Mouse (Mus musculus) neural tube, embryonic 14.5 days (tissue): Measurements from ENCODE around the gene Arpc2. TPM values are rescaled to one million over a fixed set of nuclear protein-coding genes. Genes with fewer than 3 reads are reported as not detected.
A peak's percentile ranks its signal among the peaks of the same experiment; 100 is the strongest.

Experiments
- ATAC-seq: fragments of 200-750 bp; cut with Nextera tagmentation; 2 replicates; pipeline ENCODE4 v1.8.0; 2017; ENCODE audit warnings: low read depth, mild to moderate bottlenecking, moderate TSS enrichment, moderate library complexity
- H3K27ac ChIP-seq: fragments of 300-500 bp; sonication (generic); 2 replicates; pipeline ENCODE4 v1.5.1; 2014; ENCODE audit warnings: low read depth, mild to moderate bottlenecking, control low read depth, low read length, moderate library complexity, mixed read lengths
- H3K27me3 ChIP-seq: fragments of 300-500 bp; sonication (generic); 2 replicates; pipeline ENCODE4 v1.6.1; 2014; ENCODE audit warnings: low read length; ENCODE audit not compliant: control insufficient read depth, insufficient read depth
- H3K36me3 ChIP-seq: fragments of 300-500 bp; sonication (generic); 2 replicates; pipeline ENCODE4 v1.6.1; 2014; ENCODE audit warnings: low read length, mixed read lengths; ENCODE audit not compliant: control insufficient read depth, insufficient read depth
- H3K4me1 ChIP-seq: fragments of 300-500 bp; sonication (generic); 2 replicates; pipeline ENCODE4 v1.6.1; 2014; ENCODE audit warnings: low read length; ENCODE audit not compliant: control insufficient read depth, insufficient read depth
- H3K4me2 ChIP-seq: fragments of 300-500 bp; sonication (generic); 2 replicates; pipeline ENCODE4 v1.6.1; 2014; ENCODE audit warnings: mild to moderate bottlenecking, low read depth, low read length, control low read depth
- H3K4me3 ChIP-seq: fragments of 300-500 bp; sonication (generic); 2 replicates; pipeline ENCODE4 v1.5.1; 2014; ENCODE audit warnings: low read depth, low read length, control low read depth, mixed read lengths
- H3K9ac ChIP-seq: fragments of 300-500 bp; sonication (generic); replicated peaks from 2 replicates; pipeline ENCODE4 v1.6.1; 2014; ENCODE audit warnings: low read depth, mild to moderate bottlenecking, control low read depth, low read length, mixed read lengths
- H3K9me3 ChIP-seq: fragments of 300-500 bp; sonication (generic); 2 replicates; pipeline ENCODE4 v1.6.1; 2016; ENCODE audit warnings: low read length; ENCODE audit not compliant: control insufficient read depth
- WGBS: fragments of 180-500 bp; shearing (Covaris S2); extraction: QIAGEN DNeasy Blood & Tissue Kit; methylation state at CpG from one replicate; pipeline ENCODE4 v1.1.7; 2014; 5-methylcytosine and 5-hydroxymethylcytosine counted together
- polyA plus RNA-seq: library from polyadenylated mRNA; unstranded; fragments of >200 nt; fragmentation: Nextera tagmentation; extraction: Ambion mirVana; gene quantifications from 2 replicates; pipeline ENCODE4 v1.2.1, GENCODE M21; 2014

Arpc2 gene
- polyA plus RNA-seq, 1 experiment from 2014 or later = 294 TPM

DNA sequence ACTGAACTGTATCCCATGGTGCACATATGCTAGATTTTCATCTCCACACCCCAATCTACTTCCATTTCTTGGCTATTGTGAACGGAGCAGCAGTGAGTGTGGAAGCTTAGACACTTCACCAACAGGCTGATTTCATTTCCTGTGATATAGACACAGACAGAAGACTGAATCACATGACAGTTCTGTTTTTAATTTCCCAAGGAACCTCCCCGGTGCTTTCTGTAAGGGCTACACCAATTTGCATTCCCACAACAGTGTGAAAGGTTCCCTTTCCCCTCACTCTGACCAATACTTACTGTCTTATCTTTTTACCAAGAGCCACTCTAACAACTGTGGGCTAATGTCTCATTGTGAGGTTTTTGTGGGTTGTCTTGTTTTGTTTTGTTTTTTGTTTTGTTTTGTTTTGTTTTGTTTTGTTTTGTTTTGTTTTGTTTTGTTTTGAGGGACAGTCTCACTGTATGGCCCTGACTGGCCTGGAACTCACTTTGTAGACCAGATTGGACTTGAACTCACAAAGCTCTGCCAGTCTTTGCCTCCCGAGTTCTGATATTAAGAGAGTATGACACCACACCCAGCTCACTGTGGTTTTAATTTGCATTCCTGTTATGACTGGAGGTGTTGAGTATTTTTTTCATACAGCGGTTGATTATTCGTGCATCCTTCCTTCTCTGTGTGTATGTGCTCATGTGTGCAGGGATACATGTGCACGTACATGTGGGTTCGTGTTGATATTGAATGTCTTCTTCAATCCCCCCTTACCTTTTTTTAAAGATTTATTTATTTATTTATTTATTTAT is 34.6 kb upstream of the Arpc2 start:
- Histone ChIP-seq H3K4me2 (no peak overlapping the region), H3K27ac (no peak overlapping the region), H3K27me3 (no peaks in the 10 kb centered on the region), H3K36me3 (no peaks in the 10 kb centered on the region), H3K4me1 (0 out of 2 replicates have a peak, but pooled peaks cover 2% of the 10 kb centered on the region), H3K4me3 (no peak overlapping the region), H3K9ac (no peak overlapping the region), H3K9me3 (no peaks in the 10 kb centered on the region)
- ATAC-seq = no peak
- WGBS = 88% methylated on average over 7 of the region's 7 CpGs

DNA sequence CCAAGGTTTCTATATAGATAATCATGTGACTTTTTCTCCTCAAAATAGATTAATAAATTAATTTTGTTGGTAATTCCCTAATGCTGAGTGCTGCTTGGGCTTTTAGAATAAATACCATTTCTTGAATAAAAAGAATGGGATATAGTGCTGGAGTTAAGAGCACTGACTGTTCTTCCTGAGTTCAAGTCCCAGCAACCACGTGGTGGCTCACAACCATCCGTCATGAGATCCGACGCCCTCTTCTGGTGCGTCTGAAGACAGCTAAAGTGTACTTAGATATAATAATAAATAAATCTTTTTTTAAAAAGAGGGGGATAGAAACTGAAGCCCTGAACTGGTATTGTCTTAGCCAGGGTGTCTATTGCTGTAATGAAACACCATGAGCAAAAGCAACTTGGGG is 32.4 kb upstream of the Arpc2 start:
- ATAC-seq = no peak

DNA sequence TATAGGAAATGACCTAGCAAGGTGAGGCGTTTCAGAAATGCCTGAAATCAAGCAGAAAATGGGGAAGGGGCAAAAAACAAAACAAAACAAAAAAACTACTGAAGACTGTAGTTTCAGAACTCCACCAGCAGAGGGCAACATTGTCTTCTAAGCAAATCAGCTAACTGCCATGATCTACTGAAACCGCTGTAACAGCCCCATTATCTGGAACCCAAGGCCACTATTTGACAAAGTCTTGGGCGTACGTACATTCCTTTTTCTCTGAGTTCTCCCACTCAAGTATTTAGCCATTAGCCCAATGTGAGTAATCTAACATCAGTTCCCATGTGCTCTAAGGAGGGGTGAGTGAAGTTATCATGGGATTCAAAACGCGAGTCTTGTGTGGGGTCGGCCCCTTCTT is 30.0 kb upstream of the Arpc2 start:
- Histone ChIP-seq H3K4me3 (no peak overlapping the region), H3K9ac (no peak overlapping the region), H3K4me1 (0 out of 2 replicates have a peak, but pooled peaks cover 2% of the 10 kb centered on the region), H3K9me3 (no peaks in the 10 kb centered on the region), H3K27ac (no peak overlapping the region), H3K36me3 (no peaks in the 10 kb centered on the region), H3K4me2 (no peak overlapping the region), H3K27me3 (no peaks in the 10 kb centered on the region)
- WGBS = 67% methylated on average over 7 of the region's 7 CpGs
- ATAC-seq = no peak

More for the DNA sequence above, 32.4 kb upstream of the Arpc2 start:
- Histone ChIP-seq H3K4me3 (no peak overlapping the region), H3K27ac (no peak overlapping the region), H3K4me1 (0 out of 2 replicates have a peak, but pooled peaks cover 2% of the 10 kb centered on the region), H3K36me3 (no peaks in the 10 kb centered on the region), H3K9ac (no peak overlapping the region), H3K9me3 (no peaks in the 10 kb centered on the region), H3K27me3 (no peaks in the 10 kb centered on the region), H3K4me2 (no peak overlapping the region)
- 72% methylated on average over 5 of the region's 5 CpGs for WGBS

DNA sequence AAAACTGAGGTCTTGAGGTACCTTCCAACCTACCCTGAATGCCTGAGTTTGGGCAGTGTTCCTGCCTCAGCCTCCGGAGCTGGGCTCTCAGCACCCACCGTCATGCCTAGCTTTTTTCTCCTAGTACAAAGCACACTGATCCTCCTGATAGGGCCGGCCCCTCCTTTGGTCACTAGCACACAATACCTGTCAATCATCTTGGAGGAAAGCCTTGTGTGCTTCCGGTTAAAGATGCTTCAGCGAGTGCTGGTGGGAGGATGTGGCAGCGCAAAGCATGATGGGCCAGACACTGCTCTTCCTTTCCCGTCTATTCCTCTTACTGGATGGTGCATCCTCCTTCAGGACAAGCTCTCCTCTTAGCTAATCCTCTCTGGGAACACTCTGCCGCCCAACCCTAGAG is 29.2 kb upstream of the Arpc2 start:
- H3K27me3 ChIP-seq = no peaks in the 10 kb centered on the region
- no peak overlapping the region for H3K4me3 ChIP-seq
- WGBS = 80% methylated on average over 8 of the region's 8 CpGs
- no peak overlapping the region for H3K27ac ChIP-seq
- H3K9me3 ChIP-seq = no peaks in the 10 kb centered on the region
- no peak overlapping the region for H3K4me2 ChIP-seq
- 0 out of 2 replicates have a peak, but pooled peaks cover 2% of the 10 kb centered on the region for H3K4me1 ChIP-seq
- H3K36me3 ChIP-seq = no peaks in the 10 kb centered on the region
- ATAC-seq = no peak
- no peak overlapping the region for H3K9ac ChIP-seq

DNA sequence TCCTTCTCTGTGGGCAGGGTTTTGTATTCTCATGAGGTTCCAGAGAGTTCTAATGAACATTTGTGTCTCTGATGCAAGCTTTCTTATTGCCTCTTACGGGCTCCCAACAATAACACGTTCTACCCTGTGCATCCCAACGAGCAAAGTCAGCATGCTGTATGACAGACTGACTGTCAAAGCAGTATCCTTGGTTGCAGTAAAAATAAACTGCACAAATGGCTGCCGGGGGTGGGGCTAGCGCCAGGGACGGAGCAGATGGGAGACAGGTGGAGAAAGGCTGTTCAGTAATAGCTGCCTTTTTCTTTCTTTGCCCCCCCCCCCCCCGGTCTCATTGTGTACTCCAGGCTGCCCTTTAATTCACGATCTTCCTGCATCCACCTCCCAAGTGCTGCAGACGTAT is 28.0 kb upstream of the Arpc2 start:
- Histone ChIP-seq H3K27ac (no peak overlapping the region), H3K4me2 (no peak overlapping the region), H3K9ac (no peak overlapping the region), H3K4me1 (0 out of 2 replicates have a peak, but pooled peaks cover 2% of the 10 kb centered on the region), H3K9me3 (no peaks in the 10 kb centered on the region), H3K27me3 (no peaks in the 10 kb centered on the region), H3K36me3 (no peaks in the 10 kb centered on the region), H3K4me3 (no peak overlapping the region)
- WGBS = 35% methylated on average over 8 of the region's 9 CpGs
- ATAC-seq = 0 out of 2 replicates have a peak, but pooled peaks have one; percentile 21

DNA sequence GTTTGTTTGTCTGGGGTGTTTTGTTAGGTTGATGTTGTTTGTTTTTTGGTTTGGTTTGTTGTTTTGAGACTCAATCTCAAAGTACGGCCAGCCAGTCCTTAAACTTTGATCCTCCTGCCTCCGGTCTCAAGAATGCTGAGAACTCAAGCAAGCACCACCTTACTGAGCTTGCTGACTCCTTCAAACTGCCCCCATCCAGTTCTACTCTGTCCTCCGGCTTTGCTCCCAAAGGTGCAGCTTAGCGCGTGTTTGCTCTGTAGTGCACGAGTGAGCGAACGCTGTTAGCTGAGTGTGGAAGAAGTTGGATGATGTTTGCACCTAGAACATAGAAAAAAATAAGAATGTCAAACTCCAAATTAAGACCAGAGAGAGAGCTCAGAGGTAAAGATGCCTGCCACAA is 26.9 kb upstream of the Arpc2 start:
- no peak for ATAC-seq
- Histone ChIP-seq H3K4me2 (no peak overlapping the region), H3K9ac (no peak overlapping the region), H3K27ac (no peak overlapping the region), H3K4me3 (no peak overlapping the region), H3K9me3 (no peaks in the 10 kb centered on the region), H3K36me3 (no peaks in the 10 kb centered on the region), H3K27me3 (no peaks in the 10 kb centered on the region), H3K4me1 (0 out of 2 replicates have a peak, but pooled peaks cover 2% of the 10 kb centered on the region)
- WGBS = 95% methylated on average over 8 of the region's 8 CpGs

DNA sequence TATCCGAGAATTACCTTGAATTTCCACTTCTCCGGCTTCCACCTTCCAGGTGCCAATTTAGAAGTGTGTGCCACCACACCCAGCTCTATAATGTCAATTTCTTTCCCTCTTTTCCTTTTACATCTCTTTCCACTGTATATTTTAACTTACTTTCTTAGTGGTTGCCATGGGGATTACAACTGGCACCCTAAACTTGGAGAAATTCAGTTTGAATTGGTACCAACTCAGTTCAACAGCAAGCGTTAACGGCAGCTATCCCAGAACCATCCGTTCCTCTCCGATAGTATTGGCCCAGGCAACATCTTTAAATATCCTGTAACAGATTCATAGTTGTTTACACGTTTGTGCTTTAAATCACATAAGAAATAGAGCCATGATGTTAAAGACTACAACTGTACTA is 16.0 kb upstream of the Arpc2 start:
- H3K27me3 ChIP-seq = no peaks in the 10 kb centered on the region
- no peak overlapping the region for H3K4me3 ChIP-seq
- ATAC-seq = no peak
- H3K4me2 ChIP-seq = no peak overlapping the region
- no peak overlapping the region for H3K9ac ChIP-seq
- no peak overlapping the region for H3K27ac ChIP-seq
- no peaks in the 10 kb centered on the region for H3K4me1 ChIP-seq
- H3K36me3 ChIP-seq = no peaks in the 10 kb centered on the region
- WGBS = 90% methylated on average over 7 of the region's 7 CpGs
- H3K9me3 ChIP-seq = no peaks in the 10 kb centered on the region

DNA sequence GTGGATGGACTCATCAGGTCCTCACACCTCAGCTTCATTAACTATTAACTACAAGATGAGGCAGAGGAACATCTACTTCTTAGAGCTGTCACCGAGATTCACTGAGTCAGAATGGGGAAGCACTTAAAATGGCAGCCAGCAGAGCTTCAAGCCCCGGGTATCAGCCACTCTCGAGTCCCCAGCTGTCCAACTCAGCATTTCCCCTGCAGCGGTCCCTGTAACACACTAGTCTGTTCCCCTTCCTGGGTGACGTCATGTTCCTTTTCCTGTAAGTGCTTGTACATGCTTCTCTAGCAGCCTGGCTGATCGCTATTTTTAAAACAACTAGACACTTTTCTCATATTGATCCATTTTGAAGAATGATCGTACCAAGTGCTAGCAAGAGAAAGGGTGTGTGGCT is 8.6 kb upstream of the Arpc2 start:
- H3K4me1 ChIP-seq = no peaks in the 10 kb centered on the region
- 82% methylated on average over 7 of the region's 7 CpGs for WGBS
- no peak overlapping the region for H3K4me3 ChIP-seq
- H3K9ac ChIP-seq = no peak overlapping the region
- no peaks in the 10 kb centered on the region for H3K27me3 ChIP-seq
- no peaks in the 10 kb centered on the region for H3K36me3 ChIP-seq
- ATAC-seq = no peak
- no peaks in the 10 kb centered on the region for H3K9me3 ChIP-seq
- no peak overlapping the region for H3K27ac ChIP-seq
- no peak overlapping the region for H3K4me2 ChIP-seq

DNA sequence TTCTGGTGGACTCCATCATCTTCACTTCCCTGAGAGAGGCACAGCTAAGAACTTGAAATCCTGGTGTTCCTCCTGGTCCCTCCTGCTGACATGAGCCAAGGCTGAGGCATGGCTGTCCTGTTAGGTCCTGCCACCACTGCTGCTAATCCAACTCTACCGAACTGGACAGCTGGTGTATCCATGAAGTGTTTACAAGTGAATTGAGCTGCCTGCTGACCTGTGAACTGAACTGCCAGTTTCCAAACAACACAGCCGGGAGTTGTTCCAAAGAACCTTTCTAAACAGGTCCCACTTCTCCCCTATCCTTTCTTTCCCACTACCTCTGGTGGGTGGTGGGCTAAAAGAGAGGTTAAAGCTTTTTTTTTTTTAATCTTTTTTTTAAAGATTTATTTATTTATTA is 5.9 kb upstream of the Arpc2 start:
- Histone ChIP-seq H3K4me3 (no peak overlapping the region), H3K4me2 (no peak overlapping the region), H3K9ac (no peak overlapping the region), H3K9me3 (no peaks in the 10 kb centered on the region), H3K4me1 (no peaks in the 10 kb centered on the region), H3K36me3 (no peaks in the 10 kb centered on the region), H3K27me3 (no peaks in the 10 kb centered on the region), H3K27ac (no peak overlapping the region)
- WGBS = 80% methylated on average over 2 of the region's 2 CpGs
- no peak for ATAC-seq
